Mouse (Mus musculus) heart, adult 2 months (tissue): ENCODE data around the gene Actr6. TPM values are rescaled to one million over a fixed set of nuclear protein-coding genes. Genes with fewer than 3 reads are reported as not detected.

Experiments used
- DNase-seq, 2 experiments: peaks; one replicate each; pipeline ENCODE4 v3.0.0; 2021
- H3K27ac ChIP-seq: fragments of 200-600 bp; 2 replicates; pipeline ENCODE4 v1.8.1; 2022
- H3K27me3 ChIP-seq: fragments of 200-500 bp; 2 replicates; pipeline ENCODE4 v1.6.1; 2012; ENCODE audit warnings: mild to moderate bottlenecking, low read length, inconsistent platforms, mixed read lengths; ENCODE audit not compliant: control insufficient read depth, insufficient read depth
- H3K36me3 ChIP-seq: fragments of 200-500 bp; 2 replicates; pipeline ENCODE4 v1.6.1; 2012; ENCODE audit warnings: low read length, inconsistent platforms; ENCODE audit not compliant: control insufficient read depth, insufficient read depth
- H3K4me1 ChIP-seq: fragments of 200-500 bp; 2 replicates; pipeline ENCODE4 v1.6.1; 2011; ENCODE audit warnings: low read length; ENCODE audit not compliant: control insufficient read depth, insufficient read depth
- H3K4me3 ChIP-seq: fragments of 200-600 bp; 2 replicates; pipeline ENCODE4 v1.8.1; 2022
- H3K79me2 ChIP-seq: fragments of 200-500 bp; replicated peaks from 2 replicates; pipeline ENCODE4 v1.6.1; 2012; ENCODE audit warnings: mild to moderate bottlenecking, inconsistent platforms, low read length, moderate library complexity, mixed read lengths; ENCODE audit not compliant: control insufficient read depth, insufficient read depth
- H3K9ac ChIP-seq: fragments of 200-500 bp; 2 replicates; pipeline ENCODE4 v1.6.1; 2012; ENCODE audit warnings: low read depth, mild to moderate bottlenecking, control low read depth, inconsistent platforms, low read length, mixed read lengths
- CTCF ChIP-seq: fragments of 200-600 bp; IDR thresholded peaks from 2 replicates; pipeline ENCODE4 v1.8.1; 2022; ENCODE audit warnings: antibody characterized with exemption, mild to moderate bottlenecking, moderate library complexity
- EP300 ChIP-seq: fragments of 200-500 bp; IDR thresholded peaks from 2 replicates; pipeline ENCODE4 v1.6.1; 2011; ENCODE audit warnings: low read depth, low read length, control low read depth; ENCODE audit not compliant: insufficient read depth
- POLR2A ChIP-seq: fragments of 200-500 bp; IDR thresholded peaks from 2 replicates; pipeline ENCODE4 v1.6.1; 2011; ENCODE audit warnings: mild to moderate bottlenecking, low read depth, low read length, control low read depth; ENCODE audit not compliant: insufficient read depth
- WGBS: fragments of 180-500 bp; shearing (Covaris S2); methylation state at CpG from one replicate; pipeline ENCODE4 v1.1.7; 2018; 5-methylcytosine and 5-hydroxymethylcytosine counted together
- intact Hi-C: fragments of 180-260 bp; cut with DNase I; formaldehyde crosslinking; loops from one replicate; pipeline ENCODE4 v1.15.1; 2025
- long read RNA-seq: library from polyadenylated mRNA; stranded (forward); transcript quantifications from one replicate; pipeline ENCODE4 v2.0.0, GENCODE M21; 2021
- polyA plus RNA-seq: library from polyadenylated mRNA; depleted of rRNA; stranded (reverse); fragments of >200 nt; gene quantifications from 2 replicates; pipeline ENCODE4 v1.2.3, GENCODE M21; 2012; rRNA removed
- total RNA-seq, 2 experiments: library from RNA; stranded (reverse); gene quantifications; 2 replicates each; pipeline ENCODE4 v1.2.3; 2021

The Actr6 gene
- total RNA-seq (10 to 100 TPM; 12.2 to 13.4 TPM), polyA plus RNA-seq (1.5 and 6.6 TPM in 2 replicates)
- long read RNA-seq, transcript Actr6-201 (11 exons, 1,705 nt) = major isoform, 21 of 23 reads
- long read RNA-seq, partial matches to known transcripts = 1 of 23 reads
- long read RNA-seq, other reads (novel, unspliced or antisense) = 1 of 23 reads

DNA sequence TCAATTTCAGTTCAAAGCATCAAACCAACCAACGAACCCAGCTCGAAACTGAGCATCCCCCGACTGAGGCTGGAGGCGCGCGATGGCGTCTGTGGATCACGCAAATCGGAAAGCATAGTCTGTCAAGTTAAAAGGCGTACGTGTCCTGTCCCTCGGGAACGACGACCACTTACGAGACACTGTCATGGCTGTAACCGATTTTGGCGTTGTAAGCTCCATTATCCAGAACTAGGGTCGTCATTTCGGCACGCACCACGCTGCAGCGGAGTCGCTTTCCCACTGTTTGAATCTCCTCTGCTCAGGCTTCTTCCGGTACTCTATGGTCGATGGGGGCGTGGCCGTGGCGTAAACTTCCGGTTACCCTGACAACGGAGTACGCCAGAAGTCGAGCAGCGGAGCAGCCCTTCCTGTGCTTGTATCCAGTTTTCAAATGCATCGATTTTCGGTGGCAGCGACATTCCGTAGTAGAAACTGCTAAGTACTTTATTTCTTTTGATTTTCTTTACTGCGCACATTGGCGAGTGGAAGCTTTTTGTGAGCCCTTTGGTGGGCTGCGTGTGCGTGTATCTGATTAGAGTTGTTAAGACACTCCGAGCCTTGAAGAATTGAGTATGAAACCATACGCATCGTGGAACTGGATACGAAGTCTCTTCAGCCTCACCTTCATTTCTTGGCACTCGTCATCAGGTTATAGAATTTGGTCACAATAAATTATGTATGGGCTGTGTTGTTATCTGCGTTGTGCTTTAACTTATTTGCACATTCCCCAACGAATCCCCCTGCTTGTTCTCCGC lies at the start of gene Actr6:
Gene Actr6 (minus strand): TSS at position 295 of the 794 bp plus-strand sequence.
- peak; percentile 94 to 95 for DNase-seq
- H3K27ac ChIP-seq = peak within 1 kb of the TSS; percentile 51
- H3K4me3 ChIP-seq = peak within 1 kb of the TSS; percentile 94
- TF ChIP-seq POLR2A (peak; percentile 90), EP300 (no peak)
- WGBS = under 1% methylated on average over 49 of the region's 49 CpGs
- peaks cover 5% of the 10 kb centered on the region for H3K4me1 ChIP-seq
- H3K79me2 ChIP-seq = no peaks in the 10 kb centered on the region
- peak within 1 kb of the TSS; percentile 86 for H3K9ac ChIP-seq
- intact Hi-C loops = loop anchor here (2.0 kb wide), 1 partner anchor 45 kb away; the partner anchor contains the start of gene Scyl2
- H3K27me3 ChIP-seq = no peaks in the 10 kb centered on the region
- no peaks in the 10 kb centered on the region for H3K36me3 ChIP-seq

DNA sequence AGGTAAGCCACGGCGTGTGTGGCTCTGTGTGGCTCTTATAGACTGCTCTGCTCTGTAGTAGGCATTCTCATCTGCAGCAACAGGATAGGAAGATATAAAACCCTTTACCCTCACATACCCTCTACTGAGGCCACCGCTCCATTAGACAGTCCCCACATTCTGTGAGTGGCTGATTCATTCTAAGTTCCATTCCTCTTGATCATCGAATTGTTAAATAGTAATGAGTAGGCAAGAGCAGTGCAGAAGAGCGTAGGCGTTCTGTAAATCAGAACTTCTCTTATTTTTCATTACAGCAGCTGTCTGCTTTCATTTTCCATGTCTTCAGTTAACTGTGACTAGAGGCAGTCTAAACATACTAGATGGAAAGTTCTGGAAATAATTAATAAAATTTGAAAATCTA lies 43.9 kb upstream of the Actr6 start:
- Histone ChIP-seq H3K27me3 (no peaks in the 10 kb centered on the region), H3K4me3 (no peak overlapping the region), H3K9ac (no peak overlapping the region), H3K79me2 (no peaks in the 10 kb centered on the region), H3K36me3 (no peaks in the 10 kb centered on the region), H3K27ac (no peak overlapping the region), H3K4me1 (no peaks in the 10 kb centered on the region; the same call in 1 of the 2 replicates)
- intact Hi-C loops = no loop called here
- no peak for DNase-seq
- TF ChIP-seq EP300 (no peak), CTCF (no peak), POLR2A (no peak)
- 88% methylated on average over 6 of the region's 6 CpGs for WGBS

DNA sequence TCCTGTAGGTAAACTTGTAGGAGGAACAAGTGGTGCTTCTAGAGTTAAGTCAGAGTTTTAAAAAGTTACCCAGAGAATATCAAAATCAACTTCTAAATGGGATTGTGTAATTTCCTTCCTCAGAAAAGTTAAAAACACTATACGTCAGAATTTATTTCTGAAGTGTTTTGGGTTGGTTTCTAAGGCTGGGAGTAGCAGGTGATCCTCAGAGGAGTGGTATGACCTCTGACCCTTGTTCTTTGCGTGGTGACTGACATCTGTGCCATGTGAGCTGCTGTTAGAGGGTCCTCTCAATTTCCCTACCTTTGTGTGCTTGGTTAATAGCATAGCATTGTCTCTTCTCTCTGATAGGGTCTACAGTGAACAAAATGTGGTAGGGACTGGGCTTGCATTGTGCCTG lies 39.8 kb upstream of the Actr6 start:
- intact Hi-C loops = no loop called here
- 31% methylated on average over 2 of the region's 2 CpGs for WGBS
- Histone ChIP-seq H3K4me1 (peaks cover 2% of the 10 kb centered on the region; the same call in 1 of the 2 replicates), H3K9ac (no peak overlapping the region), H3K79me2 (no peaks in the 10 kb centered on the region; the same call in 1 of the 2 replicates), H3K4me3 (no peak overlapping the region), H3K36me3 (peaks cover 2% of the 10 kb centered on the region; the same call in 1 of the 2 replicates), H3K27me3 (no peaks in the 10 kb centered on the region), H3K27ac (no peak overlapping the region)
- no peak for DNase-seq
- TF ChIP-seq POLR2A = no peak
- TF ChIP-seq EP300 = no peak

DNA sequence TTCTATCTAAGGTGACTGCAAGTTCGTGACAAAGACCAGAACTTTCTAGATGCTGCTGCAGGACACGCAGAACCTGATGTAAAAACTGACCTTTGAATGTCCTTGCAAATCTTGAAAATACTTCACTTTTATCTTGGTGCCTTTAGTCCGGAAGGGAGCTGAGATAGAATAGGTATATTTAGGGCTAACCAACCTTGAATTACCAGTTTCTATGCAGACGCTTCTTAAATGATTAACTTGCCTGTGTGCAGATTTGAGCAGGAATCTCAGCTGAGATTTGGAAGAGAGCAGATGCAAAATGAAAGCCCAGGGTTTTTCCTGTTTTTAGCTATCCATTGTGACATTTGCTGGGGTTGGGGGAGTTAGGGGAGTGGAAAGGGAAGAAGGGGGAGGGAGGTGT lies 37.0 kb upstream of the Actr6 start:
- peaks cover 4% of the 10 kb centered on the region for H3K36me3 ChIP-seq
- no peak for DNase-seq
- TF ChIP-seq POLR2A (no peak), CTCF (no peak), EP300 (no peak)
- no peak overlapping the region for H3K4me3 ChIP-seq
- H3K27me3 ChIP-seq = no peaks in the 10 kb centered on the region
- peaks cover 4% of the 10 kb centered on the region for H3K4me1 ChIP-seq
- no peak overlapping the region for H3K27ac ChIP-seq
- no peak overlapping the region for H3K9ac ChIP-seq
- 43% methylated on average over 4 of the region's 4 CpGs for WGBS
- no peaks in the 10 kb centered on the region; the same call in 1 of the 2 replicates for H3K79me2 ChIP-seq
- intact Hi-C loops = no loop called here

DNA sequence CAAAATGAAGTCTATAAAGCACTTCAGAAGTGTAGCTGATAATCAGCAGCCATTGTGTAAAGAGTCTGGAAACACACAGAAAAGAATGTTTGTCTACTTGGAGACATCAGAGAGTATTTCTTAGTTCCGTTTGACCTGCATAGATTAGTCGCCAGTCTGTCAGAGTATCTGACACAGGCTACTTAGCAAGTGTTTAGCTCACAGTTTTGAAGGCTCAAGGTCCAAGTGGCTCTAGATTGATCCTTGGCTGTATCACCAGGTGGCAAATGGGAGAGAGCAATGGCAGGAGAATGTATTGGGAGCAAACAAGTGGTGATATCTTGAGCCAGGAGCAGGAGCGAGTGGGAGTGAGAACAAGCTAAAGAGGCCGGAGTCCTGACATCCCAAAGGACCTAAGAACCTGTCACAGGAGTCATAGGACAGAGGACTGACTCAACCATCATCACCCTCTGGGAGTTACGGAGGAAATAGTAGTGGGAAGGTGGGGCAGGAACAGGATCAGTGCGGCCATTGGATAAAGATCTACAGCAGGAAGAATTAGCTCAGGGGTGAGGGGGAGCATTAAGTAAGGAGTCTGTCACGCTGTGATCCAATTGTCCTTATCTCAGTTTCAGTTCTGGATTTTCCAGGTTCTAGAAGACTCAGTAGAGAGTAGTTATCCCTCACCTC lies 36.4 kb upstream of the Actr6 start:
- intact Hi-C loops = no loop called here
- H3K36me3 ChIP-seq = peaks cover 4% of the 10 kb centered on the region
- no peaks in the 10 kb centered on the region; the same call in 1 of the 2 replicates for H3K79me2 ChIP-seq
- no peak overlapping the region for H3K9ac ChIP-seq
- peaks cover 4% of the 10 kb centered on the region for H3K4me1 ChIP-seq
- 47% methylated on average over 7 of the region's 7 CpGs for WGBS
- H3K27ac ChIP-seq = no peak overlapping the region
- no peak overlapping the region for H3K4me3 ChIP-seq
- TF ChIP-seq POLR2A = no peak
- no peak for TF ChIP-seq CTCF
- no peak for TF ChIP-seq EP300
- DNase-seq = no peak
- H3K27me3 ChIP-seq = no peaks in the 10 kb centered on the region
